Mouse (Mus musculus): ENCODE data around the gene Sumf1. TPM values are rescaled to one million over a fixed set of nuclear protein-coding genes. Genes with fewer than 3 reads are reported as not detected.

Gene Sumf1
- polyA plus RNA-seq, 1 experiment from 2014 or later = 12.0 TPM

DNA sequence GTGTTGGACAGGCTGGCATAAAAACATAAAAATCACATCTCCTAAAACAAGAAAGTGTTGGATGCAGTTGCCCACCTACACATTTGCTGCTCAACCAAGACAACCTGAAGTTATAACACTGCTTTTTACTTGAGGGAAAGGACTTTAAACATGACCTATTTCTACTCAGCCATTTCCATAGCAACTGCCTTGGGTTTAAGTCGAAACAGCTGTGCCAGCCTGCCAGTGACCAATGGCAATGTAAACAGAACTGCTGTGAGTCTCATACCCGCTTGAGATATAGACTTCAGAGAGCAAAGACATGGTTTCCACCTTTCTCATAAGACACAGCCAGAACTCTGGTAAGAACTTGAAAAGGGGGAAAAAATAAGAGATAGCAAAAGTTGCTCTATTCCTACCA is 24.8 kb downstream of the Sumf1 start:
- no peaks in the 10 kb centered on the region for H3K9me3 ChIP-seq (ENCODE audit: control insufficient read depth, low read length)
- 70% methylated on average over 2 of the region's 2 CpGs for WGBS
- H3K4me1 ChIP-seq (replicated peaks; ENCODE audit: control insufficient read depth, insufficient read depth, low read length) = no peaks in the 10 kb centered on the region
- H3K27me3 ChIP-seq (ENCODE audit: control insufficient read depth, insufficient read depth, low read length) = no peaks in the 10 kb centered on the region
- no peak overlapping the region for H3K27ac ChIP-seq
- H3K36me3 ChIP-seq (replicated peaks; ENCODE audit: control insufficient read depth, insufficient read depth) = no peaks in the 10 kb centered on the region
- no peak overlapping the region for H3K9ac ChIP-seq
- ATAC-seq (ENCODE audit: low FRiP score) = no peak
- no peak overlapping the region for H3K4me3 ChIP-seq (replicated peaks; ENCODE audit: low read length)
- no peak for DNase-seq (ENCODE audit: low spot score)
- H3K4me2 ChIP-seq (replicated peaks) = no peak overlapping the region

DNA sequence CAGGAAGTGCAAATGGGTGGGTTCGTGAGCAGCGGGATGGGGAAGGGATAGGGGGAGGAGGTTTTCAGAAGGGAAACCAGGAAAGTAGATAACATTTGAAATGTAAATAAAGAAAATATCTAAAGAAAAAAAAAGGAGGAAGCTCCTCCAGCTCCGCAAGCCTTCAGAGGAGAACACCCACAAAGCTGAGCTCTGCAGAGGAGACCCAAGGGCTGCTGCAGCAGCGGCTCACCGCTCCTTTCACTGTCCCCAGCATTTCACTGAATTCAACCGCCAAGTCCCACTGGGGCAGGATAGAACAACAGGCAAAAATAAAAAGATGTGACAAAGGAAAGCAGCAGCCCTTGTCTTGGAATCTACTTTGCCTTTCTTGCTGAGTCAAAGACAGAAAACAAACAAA is 28.5 kb downstream of the Sumf1 start:
- Histone ChIP-seq H3K36me3 (replicated peaks; ENCODE audit: control insufficient read depth, insufficient read depth) (no peaks in the 10 kb centered on the region), H3K4me2 (replicated peaks) (no peak overlapping the region), H3K4me1 (replicated peaks; ENCODE audit: control insufficient read depth, insufficient read depth, low read length) (no peaks in the 10 kb centered on the region), H3K27me3 (ENCODE audit: control insufficient read depth, insufficient read depth, low read length) (no peaks in the 10 kb centered on the region), H3K27ac (no peak overlapping the region), H3K9ac (no peak overlapping the region), H3K9me3 (ENCODE audit: control insufficient read depth, low read length) (no peaks in the 10 kb centered on the region), H3K4me3 (replicated peaks; ENCODE audit: low read length) (no peak overlapping the region)
- DNase-seq (ENCODE audit: low spot score) (no peak), ATAC-seq (ENCODE audit: low FRiP score) (no peak)
- WGBS = 25% methylated on average over 6 of the region's 6 CpGs

DNA sequence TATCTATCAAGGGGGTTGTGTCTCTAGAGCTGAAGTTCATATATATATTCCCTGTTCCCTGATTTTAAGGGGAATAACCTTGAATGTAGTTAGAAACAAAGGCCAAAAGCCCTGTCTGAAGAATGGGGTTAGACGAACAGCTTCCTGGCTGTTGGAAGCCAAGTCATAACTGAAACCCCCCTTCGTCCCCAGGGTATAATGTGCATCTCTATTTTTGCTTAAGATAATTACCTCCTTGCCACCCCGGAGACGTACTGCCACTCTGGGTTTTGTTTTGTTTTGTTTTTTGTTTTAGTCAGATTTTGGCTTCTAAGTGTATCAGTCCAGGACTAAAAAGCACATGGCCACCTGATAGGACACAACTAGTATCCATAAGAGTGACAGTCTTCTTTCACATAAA is 31.1 kb downstream of the Sumf1 start:
- ATAC-seq (ENCODE audit: low FRiP score) (no peak), DNase-seq (ENCODE audit: low spot score) (no peak)
- no peak overlapping the region for H3K4me3 ChIP-seq (replicated peaks; ENCODE audit: low read length)
- no peaks in the 10 kb centered on the region for H3K4me1 ChIP-seq (replicated peaks; ENCODE audit: control insufficient read depth, insufficient read depth, low read length)
- no peak overlapping the region for H3K9ac ChIP-seq
- H3K27ac ChIP-seq = no peak overlapping the region
- no peak overlapping the region for H3K4me2 ChIP-seq (replicated peaks)
- WGBS = 94% methylated on average over 4 of the region's 4 CpGs
- H3K36me3 ChIP-seq (replicated peaks; ENCODE audit: control insufficient read depth, insufficient read depth) = peaks cover 7% of the 10 kb centered on the region; the same call in 1 of the 2 replicates
- H3K27me3 ChIP-seq (ENCODE audit: control insufficient read depth, insufficient read depth, low read length) = no peaks in the 10 kb centered on the region
- H3K9me3 ChIP-seq (ENCODE audit: control insufficient read depth, low read length) = no peaks in the 10 kb centered on the region

DNA sequence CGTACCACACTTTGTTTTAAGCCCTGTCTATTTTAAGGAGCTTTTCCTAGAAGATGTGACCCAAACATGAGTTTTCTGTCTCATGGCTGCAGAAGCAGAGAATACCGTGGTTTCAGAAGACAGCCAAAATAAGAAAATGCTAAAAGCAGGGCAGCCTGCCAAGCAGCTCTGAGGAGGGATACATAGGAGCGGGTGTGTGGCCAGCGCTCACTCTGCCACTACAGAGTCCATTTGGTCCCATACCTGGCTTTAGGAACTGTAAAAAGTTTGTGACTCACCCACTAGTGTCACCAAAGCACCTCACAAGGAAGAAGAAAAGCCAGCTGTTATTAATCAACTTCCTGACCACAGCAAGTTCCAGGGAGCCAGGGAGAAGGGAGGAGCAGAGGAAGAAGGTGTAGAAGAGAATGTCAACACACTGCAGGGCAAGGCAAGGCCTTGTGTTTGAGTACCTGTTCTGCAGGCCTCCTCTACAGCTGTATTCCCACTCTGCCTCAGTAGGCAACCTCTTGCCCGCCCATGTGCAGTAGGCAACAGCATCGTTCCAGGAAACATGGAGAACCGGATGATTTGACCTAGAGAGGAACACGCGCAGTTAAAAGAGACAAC is 32.6 kb downstream of the Sumf1 start:
- H3K9me3 ChIP-seq (ENCODE audit: control insufficient read depth, low read length) = no peaks in the 10 kb centered on the region

DNA sequence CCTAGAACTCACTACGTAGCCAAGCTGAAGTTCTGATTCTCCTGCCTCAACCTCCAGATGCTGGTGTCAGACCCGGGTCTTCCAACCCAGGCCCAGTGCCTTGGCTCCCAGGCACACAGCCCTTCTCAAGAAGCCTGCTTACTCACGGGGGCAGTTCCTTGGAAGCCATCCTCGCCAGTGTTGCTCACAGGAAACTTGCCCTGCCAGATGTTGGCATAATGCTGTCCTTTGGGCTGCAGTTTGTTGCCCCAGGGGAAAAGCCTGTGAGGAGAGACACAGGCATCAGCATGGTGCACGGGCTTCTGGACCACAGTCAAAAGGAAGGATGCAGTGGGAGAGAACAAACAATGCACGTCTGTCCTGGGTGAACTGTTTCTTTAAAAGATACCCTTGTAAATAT is 33.3 kb downstream of the Sumf1 start:
- WGBS = 83% methylated on average over 6 of the region's 6 CpGs
- ATAC-seq (ENCODE audit: low FRiP score) (no peak), DNase-seq (ENCODE audit: low spot score) (no peak)
- Histone ChIP-seq H3K36me3 (replicated peaks; ENCODE audit: control insufficient read depth, insufficient read depth) (peaks cover 7% of the 10 kb centered on the region; the same call in 1 of the 2 replicates), H3K27ac (no peak overlapping the region), H3K27me3 (ENCODE audit: control insufficient read depth, insufficient read depth, low read length) (no peaks in the 10 kb centered on the region), H3K9ac (no peak overlapping the region), H3K9me3 (ENCODE audit: control insufficient read depth, low read length) (no peaks in the 10 kb centered on the region), H3K4me3 (replicated peaks; ENCODE audit: low read length) (no peak overlapping the region), H3K4me1 (replicated peaks; ENCODE audit: control insufficient read depth, insufficient read depth, low read length) (no peaks in the 10 kb centered on the region), H3K4me2 (replicated peaks) (no peak overlapping the region)

More for the DNA sequence above, 32.6 kb downstream of the Sumf1 start:
- Histone ChIP-seq H3K4me3 (replicated peaks; ENCODE audit: low read length) (no peak overlapping the region), H3K36me3 (replicated peaks; ENCODE audit: control insufficient read depth, insufficient read depth) (peaks cover 7% of the 10 kb centered on the region; the same call in 1 of the 2 replicates), H3K4me2 (replicated peaks) (no peak overlapping the region), H3K27ac (no peak overlapping the region), H3K27me3 (ENCODE audit: control insufficient read depth, insufficient read depth, low read length) (no peaks in the 10 kb centered on the region), H3K4me1 (replicated peaks; ENCODE audit: control insufficient read depth, insufficient read depth, low read length) (no peaks in the 10 kb centered on the region), H3K9ac (no peak overlapping the region)
- DNase-seq (ENCODE audit: low spot score) = no peak
- no peak for ATAC-seq (ENCODE audit: low FRiP score)
- WGBS = 93% methylated on average over 9 of the region's 9 CpGs

DNA sequence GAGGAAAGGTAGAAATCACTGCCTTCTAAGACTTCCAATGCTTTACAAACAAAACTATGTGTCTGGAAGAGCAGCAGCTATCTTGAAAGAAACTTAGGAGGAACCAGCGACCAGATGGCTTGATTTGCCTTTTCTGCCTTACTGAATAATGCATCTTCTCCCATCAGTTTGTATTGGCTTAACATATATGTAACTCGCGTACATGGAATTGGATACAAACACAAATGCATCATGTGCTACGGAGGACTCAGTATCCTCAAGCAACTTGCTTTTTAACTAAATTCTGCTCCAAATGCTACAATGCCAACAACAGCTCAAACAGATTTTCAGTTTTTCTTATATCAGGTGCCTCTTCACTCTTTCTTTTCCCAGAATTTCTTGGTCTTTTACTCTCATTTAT is 36.1 kb downstream of the Sumf1 start:
- Histone ChIP-seq H3K4me1 (replicated peaks; ENCODE audit: control insufficient read depth, insufficient read depth, low read length) (0 out of 2 replicates have a peak, but pooled peaks cover 5% of the 10 kb centered on the region), H3K36me3 (replicated peaks; ENCODE audit: control insufficient read depth, insufficient read depth) (peaks cover 7% of the 10 kb centered on the region; the same call in 1 of the 2 replicates), H3K4me2 (replicated peaks) (no peak overlapping the region), H3K27me3 (ENCODE audit: control insufficient read depth, insufficient read depth, low read length) (no peaks in the 10 kb centered on the region), H3K4me3 (replicated peaks; ENCODE audit: low read length) (no peak overlapping the region), H3K9ac (no peak overlapping the region), H3K27ac (no peak overlapping the region), H3K9me3 (ENCODE audit: control insufficient read depth, low read length) (no peaks in the 10 kb centered on the region)
- ATAC-seq (ENCODE audit: low FRiP score) = no peak
- DNase-seq (ENCODE audit: low spot score) = no peak
- 90% methylated on average over 4 of the region's 4 CpGs for WGBS

DNA sequence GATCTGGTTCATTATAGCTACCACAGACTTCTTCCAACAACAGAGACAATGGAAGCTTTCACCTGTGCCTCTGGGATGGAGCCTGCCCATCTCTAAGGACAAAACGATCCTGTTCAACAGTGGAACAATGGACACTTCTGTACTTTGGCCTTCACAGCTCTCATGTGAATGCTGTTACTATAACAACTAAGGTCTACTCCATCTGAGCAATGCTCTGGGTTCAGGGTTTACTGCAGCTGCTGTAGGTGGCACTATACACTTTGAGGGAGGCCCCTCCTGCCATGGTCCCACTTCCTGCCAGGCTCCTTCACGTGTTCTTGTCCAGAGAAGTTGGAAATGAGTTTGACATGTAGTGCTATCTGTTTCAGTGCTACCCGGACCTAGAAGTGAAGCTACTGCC is 36.9 kb downstream of the Sumf1 start:
- Histone ChIP-seq H3K9me3 (ENCODE audit: control insufficient read depth, low read length) (no peaks in the 10 kb centered on the region), H3K27me3 (ENCODE audit: control insufficient read depth, insufficient read depth, low read length) (no peaks in the 10 kb centered on the region), H3K9ac (no peak overlapping the region), H3K4me1 (replicated peaks; ENCODE audit: control insufficient read depth, insufficient read depth, low read length) (0 out of 2 replicates have a peak, but pooled peaks cover 5% of the 10 kb centered on the region), H3K36me3 (replicated peaks; ENCODE audit: control insufficient read depth, insufficient read depth) (peaks cover 7% of the 10 kb centered on the region; the same call in 1 of the 2 replicates), H3K4me3 (replicated peaks; ENCODE audit: low read length) (no peak overlapping the region), H3K27ac (no peak overlapping the region), H3K4me2 (replicated peaks) (no peak overlapping the region)
- DNase-seq (ENCODE audit: low spot score) = no peak
- no peak for ATAC-seq (ENCODE audit: low FRiP score)
- WGBS = 59% methylated on average over 3 of the region's 3 CpGs

DNA sequence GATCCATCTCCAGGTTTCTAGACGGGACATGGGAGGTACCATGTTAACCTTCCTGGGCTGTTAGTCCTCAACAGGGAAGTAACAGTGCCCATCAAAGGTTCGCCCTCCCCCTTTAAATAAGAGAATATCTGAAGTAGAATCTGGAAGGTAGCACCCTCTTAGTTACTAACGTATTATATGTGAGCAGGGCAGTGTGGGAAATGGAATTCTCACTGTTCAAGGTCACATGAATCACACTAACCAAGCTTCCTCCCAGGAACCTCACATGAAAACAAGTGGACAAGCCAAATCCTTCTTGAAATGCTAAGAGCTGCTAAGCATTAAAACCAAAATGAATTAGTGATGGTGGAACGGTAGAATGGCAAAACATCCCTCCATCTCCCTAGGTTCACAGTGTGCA is 38.7 kb downstream of the Sumf1 start:
- Histone ChIP-seq H3K27ac (no peak overlapping the region), H3K9me3 (ENCODE audit: control insufficient read depth, low read length) (no peaks in the 10 kb centered on the region), H3K27me3 (ENCODE audit: control insufficient read depth, insufficient read depth, low read length) (no peaks in the 10 kb centered on the region), H3K36me3 (replicated peaks; ENCODE audit: control insufficient read depth, insufficient read depth) (peaks cover 7% of the 10 kb centered on the region; the same call in 1 of the 2 replicates), H3K4me1 (replicated peaks; ENCODE audit: control insufficient read depth, insufficient read depth, low read length) (0 out of 2 replicates have a peak, but pooled peaks cover 5% of the 10 kb centered on the region), H3K9ac (no peak overlapping the region), H3K4me2 (replicated peaks) (no peak overlapping the region), H3K4me3 (replicated peaks; ENCODE audit: low read length) (no peak overlapping the region)
- DNase-seq (ENCODE audit: low spot score) (no peak), ATAC-seq (ENCODE audit: low FRiP score) (no peak)
- whole genome bisulfite sequencing = 90% methylated on average over 4 of the region's 4 CpGs

DNA sequence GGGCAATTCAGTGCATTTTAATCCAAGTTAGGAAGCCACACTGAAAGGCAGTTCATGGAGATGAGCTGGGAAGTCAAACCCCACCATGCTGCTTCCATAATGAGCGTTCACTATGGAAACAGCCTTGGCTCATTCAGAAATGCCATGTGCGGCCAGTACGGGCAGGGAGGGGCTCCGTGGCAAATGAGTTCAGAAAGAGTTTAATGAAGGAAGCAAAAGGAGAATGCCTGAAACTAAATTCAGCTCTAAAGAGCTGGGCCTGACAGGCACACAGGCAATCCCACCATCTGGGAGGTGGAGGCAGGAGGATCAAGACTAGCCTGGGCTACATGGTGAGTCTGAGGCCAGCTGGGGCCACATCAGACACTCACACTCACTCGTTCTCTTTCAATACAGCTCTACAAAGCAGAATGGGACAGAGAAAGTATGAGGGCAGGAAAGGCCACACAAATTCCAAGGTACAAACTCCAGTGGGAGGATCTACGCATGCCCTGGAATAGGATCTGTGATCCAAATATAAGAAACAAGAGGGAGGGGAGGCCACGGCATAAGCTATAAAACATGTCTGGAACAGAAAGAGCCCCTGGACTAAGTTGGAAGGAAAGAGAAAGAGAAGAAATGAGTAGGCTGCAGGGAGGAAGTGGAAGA is 39.3 kb downstream of the Sumf1 start:
- DNase-seq (ENCODE audit: low spot score) = peak; percentile 66

More for the DNA sequence above, 39.3 kb downstream of the Sumf1 start:
- no peaks in the 10 kb centered on the region for H3K9me3 ChIP-seq (ENCODE audit: control insufficient read depth, low read length)
- no peak overlapping the region for H3K4me2 ChIP-seq (replicated peaks)
- H3K4me1 ChIP-seq (replicated peaks; ENCODE audit: control insufficient read depth, insufficient read depth, low read length) = 0 out of 2 replicates have a peak, but pooled peaks cover 5% of the 10 kb centered on the region
- no peaks in the 10 kb centered on the region for H3K27me3 ChIP-seq (ENCODE audit: control insufficient read depth, insufficient read depth, low read length)
- H3K9ac ChIP-seq = no peak overlapping the region
- peaks cover 7% of the 10 kb centered on the region; the same call in 1 of the 2 replicates for H3K36me3 ChIP-seq (replicated peaks; ENCODE audit: control insufficient read depth, insufficient read depth)
- no peak overlapping the region for H3K4me3 ChIP-seq (replicated peaks; ENCODE audit: low read length)
- peak; percentile 95 for ATAC-seq (ENCODE audit: low FRiP score)
- no peak overlapping the region for H3K27ac ChIP-seq
- WGBS = 16% methylated on average over 7 of the region's 7 CpGs

Data from hindbrain, embryonic 14.5 days (tissue).